Mouse (Mus musculus) adipocyte (in vitro differentiated cells): ENCODE results near the gene Olfr1228.

ENCODE experiments used
- DNase-seq: peaks from one replicate; pipeline ENCODE4 v3.0.0-alpha.2; 2016; ENCODE audit warnings: low spot score

Gene Olfr1228

GRCm38 (mm10) chr2:89253962-89254361, at the start of gene Olfr1228:
Olfr1228 (minus strand) TSS chr2:89254062.
- DNase-seq = no peak

GRCm38 (mm10) chr2:89297168-89297567, 43.3 kb upstream of the Olfr1228 start, which contains the start of gene Olfr1230:
Olfr1230 (minus strand) TSS chr2:89297268.
- DNase-seq = no peak

- no peak for DNase-seq
Measured at GRCm38 (mm10) chr2:89287914-89288313, 34.1 kb upstream of the Olfr1228 start, which contains the start of gene Olfr1229. Olfr1229 (minus strand) TSS chr2:89288014.

DNA sequence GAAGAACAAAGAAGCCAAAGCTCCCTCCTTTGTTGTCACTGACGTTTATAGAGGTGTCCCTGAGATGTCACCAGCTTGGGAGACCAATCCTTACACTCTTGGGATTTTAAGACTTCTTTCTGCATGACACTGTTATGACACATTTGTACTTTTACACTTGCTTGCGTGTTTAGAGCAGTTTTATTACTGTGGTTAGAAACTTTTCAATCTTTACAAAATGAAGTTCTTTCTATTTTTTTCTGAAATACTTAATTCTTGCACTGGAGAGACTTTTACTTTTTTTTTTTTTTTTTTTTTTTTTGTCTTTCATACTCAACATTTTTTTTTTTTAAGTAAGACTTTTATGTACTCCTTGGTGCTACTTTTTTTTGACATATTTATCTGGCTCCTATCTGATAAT, 53.9 kb downstream of the Olfr1228 start, which contains the start of gene Olfr1226:
Gene Olfr1226, minus strand, starts transcription at position 101 of the 400 bp plus-strand sequence.
- DNase-seq = no peak
